22 mouse cellular contexts compared by ENCODE assay signal in genomic region chr7:66369934-66370445, GRCm38 (mm10). TPM values are rescaled to one million over a fixed set of nuclear protein-coding genes. Genes with fewer than 3 reads are reported as not detected.
A peak's percentile ranks its signal among the peaks of the same experiment; 100 is the strongest.
DNase-seq lines count a peak whose midpoint lies in the region; ATAC-seq and TF ChIP-seq lines count a peak whose summit lies in the region.
"Had no signal": no experiment of that assay in that cellular context is flagged by ENCODE, and none has a peak within 500 bp of the region (broad histone marks: within the 10 kb centered on the region; RNA-seq: fewer than 3 reads in every experiment).

No protein-coding gene starts in this region.

- ATAC-seq in kidney, postnatal 0 days (replicated peaks; ENCODE audit: low FRiP score, low read depth), result no peak; the same call in 1 of the 2 replicates
- ATAC-seq in limb, embryonic 13.5 days (ENCODE audit: low FRiP score, low read depth), result no peak
- ATAC-seq in hindbrain, embryonic 13.5 days (ENCODE audit: low FRiP score), result no peak

- no peaks in the 10 kb centered on the region for H3K27me3 ChIP-seq in heart, adult 2 months (ENCODE audit: control insufficient read depth, insufficient read depth, low read length)
- no peaks in the 10 kb centered on the region for H3K27me3 ChIP-seq in kidney, postnatal 0 days (ENCODE audit: insufficient read depth, low read length)
- no peaks in the 10 kb centered on the region for H3K27me3 ChIP-seq in limb, embryonic 13.5 days
- H3K27me3 ChIP-seq in hindbrain, embryonic 13.5 days, result no peaks in the 10 kb centered on the region
- H3K27me3 ChIP-seq: embryonic facial prominence, embryonic 12.5 days; forebrain, embryonic 12.5 days; hindbrain, embryonic 12.5 days; megakaryocyte, embryonic 14.5 days had no signal

- WGBS in heart, adult 2 months, result 65% methylated on average over 5 of the region's 5 CpGs
- 54% methylated on average over 5 of the region's 5 CpGs for WGBS in kidney, postnatal 0 days
- WGBS in limb, embryonic 13.5 days, result 41% methylated on average over 5 of the region's 5 CpGs
- WGBS in hindbrain, embryonic 13.5 days, result 74% methylated on average over 5 of the region's 5 CpGs

- peak overlapping the region; percentile 36; the same call in 1 of the 2 replicates for H3K27ac ChIP-seq in heart, adult 2 months
- H3K27ac ChIP-seq in kidney, postnatal 0 days, result peak overlapping the region; percentile 58; the same call in 1 of the 2 replicates
- peak overlapping the region; percentile 28; the same call in 1 of the 2 replicates for H3K27ac ChIP-seq in limb, embryonic 13.5 days
- H3K27ac ChIP-seq in hindbrain, embryonic 13.5 days, result no peak overlapping the region
- H3K27ac ChIP-seq: embryonic facial prominence, embryonic 12.5 days; forebrain, embryonic 12.5 days; hindbrain, embryonic 12.5 days had no signal

- no peaks in the 10 kb centered on the region for H3K9me3 ChIP-seq in kidney, postnatal 0 days (replicated peaks; ENCODE audit: low read length)
- H3K9me3 ChIP-seq in limb, embryonic 13.5 days, result no peaks in the 10 kb centered on the region
- no peaks in the 10 kb centered on the region for H3K9me3 ChIP-seq in hindbrain, embryonic 13.5 days
- H3K9me3 ChIP-seq: embryonic facial prominence, embryonic 12.5 days; forebrain, embryonic 12.5 days; G1E; hindbrain, embryonic 12.5 days; megakaryocyte, embryonic 14.5 days had no signal

- peaks cover 2% of the 10 kb centered on the region; the same call in 1 of the 2 replicates for H3K36me3 ChIP-seq in heart, adult 2 months (ENCODE audit: control insufficient read depth, insufficient read depth, low read length)
- H3K36me3 ChIP-seq in kidney, postnatal 0 days (ENCODE audit: insufficient read depth, low read length), result no peaks in the 10 kb centered on the region
- no peaks in the 10 kb centered on the region; the same call in 1 of the 2 replicates for H3K36me3 ChIP-seq in limb, embryonic 13.5 days
- no peaks in the 10 kb centered on the region for H3K36me3 ChIP-seq in hindbrain, embryonic 13.5 days
- H3K36me3 ChIP-seq: embryonic facial prominence, embryonic 12.5 days; forebrain, embryonic 12.5 days; G1E; hindbrain, embryonic 12.5 days had no signal

- no peak for TF ChIP-seq POLR2A in heart, adult 2 months (IDR thresholded peaks at IDR 0.05; ENCODE audit: insufficient read depth, low read depth, low read length)

- TF ChIP-seq EP300 in heart, adult 2 months (IDR thresholded peaks at IDR 0.05; ENCODE audit: insufficient read depth, low read depth, low read length), result no peak

- no peak overlapping the region for H3K9ac ChIP-seq in heart, adult 2 months (ENCODE audit: low read depth, low read length)
- no peak overlapping the region for H3K9ac ChIP-seq in kidney, postnatal 0 days (ENCODE audit: low read depth, low read length)
- H3K9ac ChIP-seq in limb, embryonic 13.5 days, result no peak overlapping the region
- H3K9ac ChIP-seq in hindbrain, embryonic 13.5 days, result no peak overlapping the region
- H3K9ac ChIP-seq: embryonic facial prominence, embryonic 12.5 days; forebrain, embryonic 12.5 days; hindbrain, embryonic 12.5 days had no signal

- no peak for DNase-seq in heart, adult 2 months
- no peak for DNase-seq in heart, adult 9 months (ENCODE audit: low spot score in 2 of 2)
- DNase-seq in kidney, postnatal 0 days (ENCODE audit: low spot score), result peak; percentile 78
- no peak for DNase-seq in kidney, postnatal 25 days
- DNase-seq in 3T3-L1 (ENCODE audit: low read depth, low spot score), result peak; percentile 19
- DNase-seq in layer of hippocampus, postnatal 10 days (ENCODE audit: low spot score in 2 of 2), result no peak
- DNase-seq: adrenal gland, postnatal 36 days; cerebellum, postnatal 25 days; kidney, postnatal 36 days; layer of hippocampus, postnatal 36 days; spleen, adult 18-20 months had no signal

- H3K4me2 ChIP-seq in kidney, postnatal 0 days (ENCODE audit: low read length), result no peak overlapping the region
- H3K4me2 ChIP-seq in limb, embryonic 13.5 days (replicated peaks), result no peak overlapping the region; the same call in 1 of the 2 replicates
- H3K4me2 ChIP-seq in hindbrain, embryonic 13.5 days, result no peak overlapping the region
- H3K4me2 ChIP-seq: embryonic facial prominence, embryonic 12.5 days; forebrain, embryonic 12.5 days; hindbrain, embryonic 12.5 days had no signal

- H3K4me1 ChIP-seq in heart, adult 2 months (ENCODE audit: control insufficient read depth, insufficient read depth, low read length), result peaks cover 9% of the 10 kb centered on the region
- peaks cover 9% of the 10 kb centered on the region; the same call in 1 of the 2 replicates for H3K4me1 ChIP-seq in kidney, postnatal 0 days (replicated peaks; ENCODE audit: insufficient read depth, low read length)
- peaks cover 18% of the 10 kb centered on the region for H3K4me1 ChIP-seq in limb, embryonic 13.5 days
- no peaks in the 10 kb centered on the region for H3K4me1 ChIP-seq in hindbrain, embryonic 13.5 days (replicated peaks)
- H3K4me1 ChIP-seq: forebrain, embryonic 12.5 days; hindbrain, embryonic 12.5 days had no signal

- TF ChIP-seq CTCF in heart, adult 2 months (IDR thresholded peaks at IDR 0.05), result no peak
- no peak for TF ChIP-seq CTCF in kidney, postnatal 0 days (IDR thresholded peaks at IDR 0.05; ENCODE audit: low read depth)

- no peak overlapping the region for H3K4me3 ChIP-seq in heart, adult 2 months
- H3K4me3 ChIP-seq in kidney, postnatal 0 days (replicated peaks; ENCODE audit: low read depth, low read length), result no peak overlapping the region
- H3K4me3 ChIP-seq in limb, embryonic 13.5 days, result no peak overlapping the region
- H3K4me3 ChIP-seq in hindbrain, embryonic 13.5 days, result no peak overlapping the region
- H3K4me3 ChIP-seq: embryonic facial prominence, embryonic 12.5 days; forebrain, embryonic 12.5 days; hindbrain, embryonic 12.5 days had no signal

- no peaks in the 10 kb centered on the region for H3K79me2 ChIP-seq in heart, adult 2 months (replicated peaks; ENCODE audit: control insufficient read depth, insufficient read depth, low read length)

- intact Hi-C loops in heart, adult 2 months (cut with DNase I), result no loop called here

RNA-seq across cellular contexts. Expression of gene Gm10974, which starts 4.3 kb away (rescaled TPM):
- total RNA-seq in heart, adult 2 months (2021), result not detected
- polyA plus RNA-seq in heart, adult 2 months (2012; rRNA removed), result not detected in 2 replicates
- polyA plus RNA-seq in kidney, postnatal 0 days (2015; fragmentation: Nextera tagmentation; extraction: Ambion mirVana), result not detected in 2 replicates
- not detected in 2 replicates for polyA plus RNA-seq in limb, embryonic 13.5 days (2015; fragmentation: Nextera tagmentation; extraction: Ambion mirVana)
- total RNA-seq in layer of hippocampus, postnatal 10 days (2021), result not detected
- not detected in 2 replicates for polyA plus RNA-seq in hindbrain, embryonic 13.5 days (2015; fragmentation: Nextera tagmentation; extraction: Ambion mirVana)
- total RNA-seq: adrenal gland, postnatal 36 days; G1E; granulocyte monocyte progenitor cell, adult 5-6 weeks; layer of hippocampus, postnatal 36 days; liver, adult 2 months; monocyte, adult 5-6 weeks; neutrophil, adult 5-6 weeks had no signal
- polyA plus RNA-seq: embryonic facial prominence, embryonic 12.5 days; forebrain, embryonic 12.5 days; G1E; hindbrain, embryonic 12.5 days; liver, adult 2 months had no signal

RNA-seq across cellular contexts. Expression of gene Lrrk1, which starts 18.2 kb away (rescaled TPM):
- 1 to 10 TPM; 7.8 to 9.6 TPM for total RNA-seq in heart, adult 2 months (2021)
- polyA plus RNA-seq in heart, adult 2 months (2012; rRNA removed), result 11.0 and 12.0 TPM in 2 replicates
- polyA plus RNA-seq in kidney, postnatal 0 days (2015; fragmentation: Nextera tagmentation; extraction: Ambion mirVana), result 8.5 and 10.4 TPM in 2 replicates
- 12.4 and 14.1 TPM in 2 replicates for polyA plus RNA-seq in limb, embryonic 13.5 days (2015; fragmentation: Nextera tagmentation; extraction: Ambion mirVana)
- total RNA-seq in layer of hippocampus, postnatal 10 days (2021), result 1 to 10 TPM; 3.1 to 3.4 TPM
- polyA plus RNA-seq in hindbrain, embryonic 13.5 days (2015; fragmentation: Nextera tagmentation; extraction: Ambion mirVana), result 4.6 and 5.0 TPM in 2 replicates
- polyA plus RNA-seq: G1E had no signal

RNA-seq across cellular contexts. Expression of gene Aldh1a3, which starts 57.3 kb away (rescaled TPM):
- total RNA-seq in heart, adult 2 months (2021), result 1 to 10 TPM in 1 of 2 experiments, under 1 TPM in 1; 0.75 to 1.0 TPM
- polyA plus RNA-seq in heart, adult 2 months (2012; rRNA removed), result 0.85 and 0.86 TPM in 2 replicates
- polyA plus RNA-seq in kidney, postnatal 0 days (2015; fragmentation: Nextera tagmentation; extraction: Ambion mirVana), result 47.0 and 54.1 TPM in 2 replicates
- 9.9 and 10.6 TPM in 2 replicates for polyA plus RNA-seq in limb, embryonic 13.5 days (2015; fragmentation: Nextera tagmentation; extraction: Ambion mirVana)
- total RNA-seq in layer of hippocampus, postnatal 10 days (2021), result 1 to 10 TPM in 1 of 2 experiments, under 1 TPM in 1; 0.94 to 1.4 TPM
- 2.1 and 3.2 TPM in 2 replicates for polyA plus RNA-seq in hindbrain, embryonic 13.5 days (2015; fragmentation: Nextera tagmentation; extraction: Ambion mirVana)
- total RNA-seq: neutrophil, adult 5-6 weeks had no signal
- polyA plus RNA-seq: G1E had no signal

Comparison
In these comparisons a context has a peak if more than half of its experiments do, and no peak if none do; other contexts are left out.
1. DNase-seq: peak in kidney, postnatal 0 days (single experiment) and 3T3-L1 (single experiment); none in heart, adult 2 months (0 of 2), heart, adult 9 months (0 of 2), kidney, postnatal 25 days (0 of 2) and layer of hippocampus, postnatal 10 days (0 of 2).